Mouse (Mus musculus): ENCODE data around the gene Orai1. TPM values are rescaled to one million over a fixed set of nuclear protein-coding genes. Genes with fewer than 3 reads are reported as not detected.

The Orai1 gene
- total RNA-seq, 2 experiments from 2014 or later = 6.9 to 9.5 TPM

- Histone ChIP-seq H3K4me3 (peak overlapping the region; percentile 82), H3K27ac (peak overlapping the region; percentile 92)
- intact Hi-C loops (cut with DNase I) = loop anchor here (1.0 kb wide), 1 partner anchor 27 kb away; no protein-coding TSS in a partner anchor
- peak; percentile 32 to 35 for DNase-seq (ENCODE audit: extremely low spot score in 1 of 2, low spot score in 2 of 2)
- TF ChIP-seq CTCF (IDR thresholded peaks at IDR 0.05) = no peak
These were observed 27.5 kb upstream of the Orai1 start for GRCm38 (mm10) chr5:122987211-122988020.

- Histone ChIP-seq H3K27ac (peak overlapping the region; percentile 92), H3K4me3 (peak overlapping the region; percentile 82)
- TF ChIP-seq CTCF (IDR thresholded peaks at IDR 0.05) = no peak; the same call in 1 of the 2 replicates
- intact Hi-C loops (cut with DNase I) = loop anchor here (1.0 kb wide), 1 partner anchor 26 kb away; no protein-coding TSS in a partner anchor
- peak; percentile 52 to 54 for DNase-seq (ENCODE audit: extremely low spot score in 1 of 2, low spot score in 2 of 2)
These were observed 26.7 kb upstream of the Orai1 start for GRCm38 (mm10) chr5:122988021-122988751.

- peak; percentile 64 to 70 for DNase-seq (ENCODE audit: extremely low spot score in 1 of 2, low spot score in 2 of 2)
- no peak for TF ChIP-seq CTCF (IDR thresholded peaks at IDR 0.05)
- peak overlapping the region; percentile 92 for H3K27ac ChIP-seq
- peak overlapping the region; percentile 82 for H3K4me3 ChIP-seq
- intact Hi-C loops (cut with DNase I) = no loop called here
These were observed 25.8 kb upstream of the Orai1 start for GRCm38 (mm10) chr5:122989001-122989525.

- intact Hi-C loops (cut with DNase I) = no loop called here
- no peak for DNase-seq (ENCODE audit: extremely low spot score in 1 of 2, low spot score in 2 of 2)
- no peak for TF ChIP-seq CTCF (IDR thresholded peaks at IDR 0.05)
These were observed 25.1 kb upstream of the Orai1 start, which contains the start of gene Kdm2b for GRCm38 (mm10) chr5:122989551-122990330. TSS of gene Kdm2b (minus strand) at chr5:122989823.

GRCm38 (mm10) chr5:122990411-122991160 lies 24.3 kb upstream of the Orai1 start:
- Histone ChIP-seq H3K4me3 (peak overlapping the region; percentile 82; the same call in 1 of the 2 replicates), H3K27ac (no peak overlapping the region; the same call in 1 of the 2 replicates)
- no peak for TF ChIP-seq CTCF (IDR thresholded peaks at IDR 0.05)
- DNase-seq (ENCODE audit: extremely low spot score in 1 of 2, low spot score in 2 of 2) = no peak
- intact Hi-C loops (cut with DNase I) = no loop called here

More at GRCm38 (mm10) chr5:122989551-122990330, 25.1 kb upstream of the Orai1 start, which contains the start of gene Kdm2b:
- Histone ChIP-seq H3K4me3 (peak within 1 kb of the TSS; percentile 82), H3K27ac (peak within 1 kb of the TSS; percentile 92)

GRCm38 (mm10) chr5:122991350-122992004 lies 23.4 kb upstream of the Orai1 start:
- Histone ChIP-seq H3K4me3 (no peak overlapping the region), H3K27ac (no peak overlapping the region)
- no peak for TF ChIP-seq CTCF (IDR thresholded peaks at IDR 0.05)
- intact Hi-C loops (cut with DNase I) = no loop called here
- no peak for DNase-seq (ENCODE audit: extremely low spot score in 1 of 2, low spot score in 2 of 2)

GRCm38 (mm10) chr5:122993811-122994210 lies 21.1 kb upstream of the Orai1 start:
- H3K4me3 ChIP-seq = no peak overlapping the region
- no peak overlapping the region for H3K27ac ChIP-seq
- TF ChIP-seq CTCF (IDR thresholded peaks at IDR 0.05) = no peak
- no peak for DNase-seq (ENCODE audit: extremely low spot score in 1 of 2, low spot score in 2 of 2)
- intact Hi-C loops (cut with DNase I) = no loop called here

GRCm38 (mm10) chr5:122994303-122994846 lies 20.5 kb upstream of the Orai1 start:
- DNase-seq (ENCODE audit: extremely low spot score in 1 of 2, low spot score in 2 of 2) = peak; percentile 70 to 77
- no peak for TF ChIP-seq CTCF (IDR thresholded peaks at IDR 0.05)
- no peak overlapping the region for H3K27ac ChIP-seq
- 0 out of 2 replicates have a peak overlapping the region, but pooled peaks have one; percentile 5 for H3K4me3 ChIP-seq
- intact Hi-C loops (cut with DNase I) = no loop called here

GRCm38 (mm10) chr5:122994910-122995309 lies 20.0 kb upstream of the Orai1 start:
- intact Hi-C loops (cut with DNase I) = no loop called here
- no peak for TF ChIP-seq CTCF (IDR thresholded peaks at IDR 0.05)
- DNase-seq (ENCODE audit: extremely low spot score in 1 of 2, low spot score in 2 of 2) = no peak
- Histone ChIP-seq H3K27ac (no peak overlapping the region), H3K4me3 (no peak overlapping the region)

Data from left cerebral cortex, adult 2 months (tissue).